Mouse (Mus musculus): ENCODE measurements around the gene Gm45208. TPM values are rescaled to one million over a fixed set of nuclear protein-coding genes. Genes with fewer than 3 reads are reported as not detected.

Gm45208 gene
- total RNA-seq (2014; rRNA removed) = 0.71 TPM in 1 of 2 replicates, not detected in the other
- polyA plus RNA-seq (2015; fragmentation: Nextera tagmentation; extraction: Ambion mirVana) = not detected in 2 replicates

DNA sequence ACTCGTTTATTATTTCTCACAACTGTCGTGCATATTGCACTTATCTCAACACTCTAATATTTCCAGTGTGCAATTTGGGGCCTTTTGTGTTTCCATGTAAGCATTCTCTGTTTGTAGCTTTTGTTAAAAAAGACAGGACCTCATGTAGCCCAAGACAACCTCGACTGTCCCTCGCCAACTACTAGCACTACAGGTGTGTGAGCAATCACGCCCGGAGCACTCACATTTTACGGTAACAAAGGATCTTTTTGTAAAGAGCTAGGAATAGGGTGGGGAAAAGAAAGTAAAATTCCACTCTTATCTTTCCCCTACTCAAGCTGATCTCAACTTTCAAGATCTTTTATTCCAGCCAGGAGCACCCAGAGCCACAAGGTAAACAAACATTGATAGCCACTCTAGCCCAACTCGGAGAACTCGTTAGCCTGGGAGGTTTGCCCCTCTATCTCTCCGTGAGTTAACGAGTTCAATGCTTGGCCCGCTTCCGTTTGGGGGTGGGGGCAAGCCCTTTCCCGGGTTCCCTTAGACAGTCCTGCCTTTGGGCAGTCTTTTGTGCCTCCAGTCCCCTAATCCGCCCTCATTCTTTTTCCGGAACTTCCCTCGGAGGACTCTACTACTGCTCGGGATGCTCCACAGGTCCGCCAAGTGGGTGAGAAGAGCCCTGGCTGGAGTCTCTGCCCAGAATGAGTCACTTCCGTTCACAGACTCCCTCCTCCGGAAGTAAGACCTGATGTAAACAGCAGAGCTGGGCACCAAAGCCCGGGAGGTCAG is at the start of gene Gm45208:
Gm45208 (plus strand) TSS at position 732 of the 768 bp plus-strand sequence.
- no peak for TF ChIP-seq CTCF (IDR thresholded peaks at IDR 0.05)
- no peaks in the 10 kb centered on the region for H3K27me3 ChIP-seq (ENCODE audit: insufficient read depth, low read length)
- no peaks in the 10 kb centered on the region for H3K36me3 ChIP-seq (ENCODE audit: insufficient read depth, low read length)
- ATAC-seq (ENCODE audit: low FRiP score) (peak; percentile 86), DNase-seq (ENCODE audit: low spot score) (peak; percentile 84)
- H3K9ac ChIP-seq (replicated peaks; ENCODE audit: low read length, poor library complexity, severe bottlenecking) = peak within 1 kb of the TSS; percentile 50
- H3K9me3 ChIP-seq (ENCODE audit: low read length) = no peaks in the 10 kb centered on the region
- peak within 1 kb of the TSS; percentile 73 for H3K27ac ChIP-seq (ENCODE audit: low read depth, low read length)
- WGBS = 26% methylated on average over 22 of the region's 22 CpGs
- H3K4me3 ChIP-seq (ENCODE audit: low read depth, low read length) = peak within 1 kb of the TSS; percentile 48
- H3K4me1 ChIP-seq (ENCODE audit: insufficient read depth, low read length) = no peaks in the 10 kb centered on the region
- H3K4me2 ChIP-seq (ENCODE audit: low read depth, low read length, poor library complexity, severe bottlenecking) = peak within 1 kb of the TSS; percentile 61

DNA sequence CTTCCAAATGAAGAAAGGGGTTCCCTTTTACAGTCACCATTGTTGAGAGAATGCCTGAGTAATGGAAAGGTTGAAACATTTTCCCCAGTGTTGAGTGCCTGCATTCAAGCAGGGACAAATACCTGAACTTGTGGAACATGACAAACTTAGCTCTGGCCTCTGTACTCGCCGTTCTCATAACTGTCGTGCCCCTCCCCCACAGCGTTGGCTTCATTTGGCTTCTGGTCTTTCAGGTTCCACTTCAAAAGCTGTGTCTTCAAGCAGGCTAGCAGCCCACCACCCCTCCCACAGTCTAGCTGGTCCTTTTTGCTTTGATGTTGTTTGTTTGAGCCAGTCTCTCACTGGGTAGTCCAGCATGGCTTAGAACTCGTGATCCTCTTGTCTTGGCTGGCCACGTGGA is 49.3 kb upstream of the Gm45208 start:
- no peak for TF ChIP-seq CTCF (IDR thresholded peaks at IDR 0.05)

DNA sequence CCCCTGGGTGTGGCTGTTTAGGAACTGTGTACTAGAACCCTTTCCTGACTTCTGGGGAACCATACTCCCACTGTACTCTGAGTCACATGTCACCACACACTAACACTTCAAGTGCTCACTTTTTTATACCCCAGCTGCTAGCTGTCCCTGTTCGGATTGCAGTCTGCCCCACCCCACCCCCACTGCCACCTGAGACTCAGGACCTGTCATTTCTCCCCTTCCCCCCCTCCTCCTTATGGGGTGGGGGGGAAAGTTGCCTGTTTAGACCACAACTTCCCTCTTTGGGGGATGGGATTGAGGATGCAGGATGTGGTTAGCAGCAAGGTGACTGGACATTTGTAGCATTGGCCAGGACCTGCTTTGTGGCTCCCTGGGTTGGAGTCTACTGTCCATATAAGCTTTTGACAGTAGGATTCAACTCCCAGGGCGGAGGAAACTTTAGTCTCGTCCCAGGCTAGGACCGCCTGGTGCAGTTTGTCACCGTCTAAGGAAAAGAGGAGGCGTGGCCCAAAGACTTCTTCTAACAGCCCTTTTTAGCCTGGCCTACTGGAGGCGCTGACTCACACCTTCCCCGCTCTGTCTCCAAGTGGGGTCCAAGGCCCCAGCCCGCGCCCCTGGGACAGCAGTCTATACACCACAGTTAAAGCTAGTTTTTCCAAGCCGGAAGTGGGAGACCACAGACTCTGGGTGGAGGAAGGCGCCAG is 48.3 kb upstream of the Gm45208 start:
- no peaks in the 10 kb centered on the region for H3K27me3 ChIP-seq (ENCODE audit: insufficient read depth, low read length)
- H3K36me3 ChIP-seq (ENCODE audit: insufficient read depth, low read length) = no peaks in the 10 kb centered on the region
- H3K4me3 ChIP-seq (ENCODE audit: low read depth, low read length) = peak overlapping the region; percentile 24; the same call in 1 of the 2 replicates
- H3K4me2 ChIP-seq (ENCODE audit: low read depth, low read length, poor library complexity, severe bottlenecking) = 0 out of 2 replicates have a peak overlapping the region, but pooled peaks have one; percentile 40
- no peak for TF ChIP-seq CTCF (IDR thresholded peaks at IDR 0.05)
- no peaks in the 10 kb centered on the region for H3K4me1 ChIP-seq (ENCODE audit: insufficient read depth, low read length)
- no peak overlapping the region for H3K27ac ChIP-seq (ENCODE audit: low read depth, low read length)
- no peak overlapping the region for H3K9ac ChIP-seq (replicated peaks; ENCODE audit: low read length, poor library complexity, severe bottlenecking)
- 48% methylated on average over 12 of the region's 12 CpGs for WGBS
- no peak for ATAC-seq (ENCODE audit: low FRiP score)
- peaks cover 3% of the 10 kb centered on the region; the same call in 1 of the 2 replicates for H3K9me3 ChIP-seq (ENCODE audit: low read length)
- DNase-seq (ENCODE audit: low spot score) = no peak

More for the DNA sequence above, 49.3 kb upstream of the Gm45208 start:
- no peaks in the 10 kb centered on the region for H3K27me3 ChIP-seq (ENCODE audit: insufficient read depth, low read length)
- 60% methylated on average over 6 of the region's 6 CpGs for WGBS
- H3K4me2 ChIP-seq (ENCODE audit: low read depth, low read length, poor library complexity, severe bottlenecking) = no peak overlapping the region
- H3K27ac ChIP-seq (ENCODE audit: low read depth, low read length) = no peak overlapping the region
- DNase-seq (ENCODE audit: low spot score) (no peak), ATAC-seq (ENCODE audit: low FRiP score) (no peak)
- no peak overlapping the region for H3K4me3 ChIP-seq (ENCODE audit: low read depth, low read length)
- peaks cover 3% of the 10 kb centered on the region; the same call in 1 of the 2 replicates for H3K9me3 ChIP-seq (ENCODE audit: low read length)
- H3K36me3 ChIP-seq (ENCODE audit: insufficient read depth, low read length) = no peaks in the 10 kb centered on the region
- no peak overlapping the region for H3K9ac ChIP-seq (replicated peaks; ENCODE audit: low read length, poor library complexity, severe bottlenecking)
- H3K4me1 ChIP-seq (ENCODE audit: insufficient read depth, low read length) = no peaks in the 10 kb centered on the region

DNA sequence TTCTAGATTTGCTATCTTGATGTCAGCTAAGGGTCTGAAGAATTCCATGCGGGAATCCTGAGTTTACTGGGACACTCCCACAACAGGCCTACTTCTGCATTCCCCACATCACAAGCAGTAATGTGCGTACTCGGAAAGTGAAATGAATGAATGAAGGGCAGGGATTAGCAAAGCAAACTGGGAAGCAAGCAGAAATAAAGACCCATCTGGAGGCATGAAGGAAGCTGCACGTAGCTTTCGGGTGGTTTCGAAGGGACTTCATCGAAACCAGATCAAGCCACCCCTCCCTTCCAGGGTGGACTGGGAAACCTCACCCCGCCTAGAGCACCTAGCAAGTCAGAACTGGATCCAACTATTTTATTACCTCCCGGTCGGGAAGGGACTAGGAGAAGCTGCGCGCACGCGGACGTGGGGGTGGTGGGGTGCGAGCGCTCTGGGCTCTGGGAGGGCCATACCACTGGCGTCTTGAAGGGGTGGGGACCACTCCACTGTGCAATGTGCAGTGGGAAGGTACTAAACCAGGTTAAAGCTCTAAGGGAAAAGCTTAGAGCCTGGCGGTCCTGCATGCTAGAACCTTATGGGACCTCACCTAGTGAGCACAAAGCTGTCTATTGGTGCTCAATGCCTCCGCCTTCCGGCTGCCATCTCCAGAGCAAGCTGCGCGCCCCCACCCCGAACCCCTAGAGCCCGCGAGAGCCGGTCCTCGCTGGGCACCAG is 47.6 kb upstream of the Gm45208 start:
- no peak overlapping the region for H3K27ac ChIP-seq (ENCODE audit: low read depth, low read length)
- H3K4me3 ChIP-seq (ENCODE audit: low read depth, low read length) = peak overlapping the region; percentile 24
- ATAC-seq (ENCODE audit: low FRiP score) = peak; percentile 61; the same call in 1 of the 2 replicates
- H3K4me1 ChIP-seq (ENCODE audit: insufficient read depth, low read length) = no peaks in the 10 kb centered on the region
- WGBS = 32% methylated on average over 26 of the region's 28 CpGs
- H3K4me2 ChIP-seq (ENCODE audit: low read depth, low read length, poor library complexity, severe bottlenecking) = peak overlapping the region; percentile 40
- no peak for TF ChIP-seq CTCF (IDR thresholded peaks at IDR 0.05)
- H3K9me3 ChIP-seq (ENCODE audit: low read length) = peaks cover 3% of the 10 kb centered on the region; the same call in 1 of the 2 replicates
- peak; percentile 21 for DNase-seq (ENCODE audit: low spot score)
- no peaks in the 10 kb centered on the region for H3K27me3 ChIP-seq (ENCODE audit: insufficient read depth, low read length)
- no peaks in the 10 kb centered on the region for H3K36me3 ChIP-seq (ENCODE audit: insufficient read depth, low read length)
- H3K9ac ChIP-seq (replicated peaks; ENCODE audit: low read length, poor library complexity, severe bottlenecking) = no peak overlapping the region

DNA sequence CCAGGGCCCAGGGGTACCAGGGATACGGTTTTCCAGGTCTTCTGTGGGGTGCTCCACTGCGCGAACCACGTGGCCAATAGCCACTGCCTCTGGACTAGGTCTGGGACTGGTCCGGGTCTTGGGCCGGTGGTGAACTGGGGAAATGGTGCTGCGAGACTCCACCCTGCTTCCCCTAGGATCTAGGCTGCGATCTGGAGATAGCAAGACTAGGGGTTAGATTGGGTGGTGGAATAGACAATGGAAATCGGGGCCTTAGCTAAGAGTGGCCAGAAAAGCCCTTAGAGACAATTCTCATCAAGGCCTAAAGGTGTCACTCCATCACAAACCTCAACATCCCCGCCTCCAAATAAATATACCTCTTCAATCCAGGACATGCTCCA is 47.1 kb upstream of the Gm45208 start:
- WGBS = 44% methylated on average over 10 of the region's 10 CpGs
- Histone ChIP-seq H3K4me1 (ENCODE audit: insufficient read depth, low read length) (no peaks in the 10 kb centered on the region), H3K9me3 (ENCODE audit: low read length) (peaks cover 3% of the 10 kb centered on the region; the same call in 1 of the 2 replicates), H3K27ac (ENCODE audit: low read depth, low read length) (no peak overlapping the region), H3K4me3 (ENCODE audit: low read depth, low read length) (peak overlapping the region; percentile 24), H3K9ac (replicated peaks; ENCODE audit: low read length, poor library complexity, severe bottlenecking) (no peak overlapping the region), H3K36me3 (ENCODE audit: insufficient read depth, low read length) (no peaks in the 10 kb centered on the region), H3K27me3 (ENCODE audit: insufficient read depth, low read length) (no peaks in the 10 kb centered on the region), H3K4me2 (ENCODE audit: low read depth, low read length, poor library complexity, severe bottlenecking) (peak overlapping the region; percentile 40)
- DNase-seq (ENCODE audit: low spot score) = no peak
- peak; percentile 15; the same call in 1 of the 2 replicates for ATAC-seq (ENCODE audit: low FRiP score)
- TF ChIP-seq CTCF (IDR thresholded peaks at IDR 0.05) = no peak

All from midbrain, postnatal 0 days (tissue).